Mouse (Mus musculus) frontal cortex, postnatal 25 days (tissue): ENCODE measurements around the gene Ndufs2.
A peak's percentile ranks its signal among the peaks of the same experiment; 100 is the strongest.

Experiments used
- DNase-seq, 2 experiments: peaks; one replicate each; pipeline ENCODE4 v3.0.0; 2022; ENCODE audit warnings: low spot score in 2 of 2

Ndufs2 gene

DNA sequence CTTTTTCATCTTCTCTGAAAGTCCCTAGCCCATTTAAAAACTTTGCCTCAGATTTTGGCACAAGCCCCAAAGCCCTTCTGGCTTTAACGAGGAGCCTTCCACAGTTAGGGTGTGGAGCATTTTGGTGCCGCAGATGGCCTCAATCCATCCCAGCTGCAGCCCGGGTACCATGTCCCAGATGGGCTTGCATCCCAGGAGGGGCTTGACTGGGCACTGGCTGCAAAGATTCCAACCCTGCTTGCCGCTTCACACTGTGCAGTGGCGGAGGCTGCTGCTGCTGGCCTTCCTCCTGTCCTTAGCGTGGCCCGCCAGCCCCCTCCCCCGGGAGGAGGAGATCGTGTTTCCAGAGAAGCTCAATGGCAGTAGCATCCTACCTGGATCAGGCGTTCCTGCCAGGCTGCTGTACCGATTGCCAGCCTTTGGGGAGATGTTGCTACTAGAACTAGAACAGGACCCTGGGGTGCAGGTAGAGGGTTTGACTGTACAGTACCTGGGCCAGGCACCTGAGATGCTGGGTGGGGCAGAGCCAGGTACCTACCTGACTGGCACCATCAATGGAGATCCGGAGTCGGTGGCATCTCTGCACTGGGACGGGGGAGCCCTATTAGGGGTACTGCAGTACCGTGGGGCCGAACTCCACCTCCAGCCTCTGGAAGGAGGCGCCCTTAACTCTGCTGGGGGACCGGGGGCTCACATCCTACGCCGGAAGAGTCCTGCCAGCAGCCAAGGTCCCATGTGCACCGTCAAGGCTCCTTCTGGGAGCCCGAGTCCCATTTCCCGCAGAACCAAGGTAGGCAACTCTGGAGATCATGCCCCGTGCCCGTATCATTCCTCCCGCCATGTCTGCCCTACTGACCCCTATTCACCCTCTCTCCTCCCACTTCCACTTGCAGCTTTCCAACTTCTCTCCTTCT, at the start of gene Ndufs2:
Gene Ndufs2 (minus strand): TSS at position 709 of the 914 bp plus-strand sequence.
- DNase-seq = no peak

GRCm38 (mm10) chr1:171298226-171298625, 47.0 kb upstream of the Ndufs2 start:
- no peak for DNase-seq

DNA sequence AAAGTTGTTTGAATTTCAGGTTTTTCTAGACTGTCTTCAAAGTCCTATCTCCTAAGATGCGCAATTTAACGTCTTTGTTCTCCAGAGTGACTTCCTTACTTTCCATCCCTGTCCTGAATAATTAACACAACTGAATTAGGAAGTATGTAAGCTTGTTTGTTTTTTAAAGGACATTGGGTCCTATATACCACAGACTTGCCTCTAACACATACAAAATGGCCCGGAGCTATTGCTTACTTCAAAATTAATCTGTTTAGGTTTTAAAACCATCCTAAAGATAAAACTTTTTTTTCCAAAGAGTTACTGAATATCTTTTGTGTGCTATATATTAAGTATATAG, 43.8 kb upstream of the Ndufs2 start:
- DNase-seq = no peak

- peak; percentile 80 to 82 for DNase-seq
Measured at GRCm38 (mm10) chr1:171294298-171295062, 43.3 kb upstream of the Ndufs2 start, which contains the start of gene Ufc1. TSS of gene Ufc1 (minus strand) at chr1:171295024.

- DNase-seq = no peak
Measured at GRCm38 (mm10) chr1:171293906-171294297, 42.7 kb upstream of the Ndufs2 start.

- DNase-seq = no peak
Measured at GRCm38 (mm10) chr1:171293351-171293750, 42.2 kb upstream of the Ndufs2 start.

DNA sequence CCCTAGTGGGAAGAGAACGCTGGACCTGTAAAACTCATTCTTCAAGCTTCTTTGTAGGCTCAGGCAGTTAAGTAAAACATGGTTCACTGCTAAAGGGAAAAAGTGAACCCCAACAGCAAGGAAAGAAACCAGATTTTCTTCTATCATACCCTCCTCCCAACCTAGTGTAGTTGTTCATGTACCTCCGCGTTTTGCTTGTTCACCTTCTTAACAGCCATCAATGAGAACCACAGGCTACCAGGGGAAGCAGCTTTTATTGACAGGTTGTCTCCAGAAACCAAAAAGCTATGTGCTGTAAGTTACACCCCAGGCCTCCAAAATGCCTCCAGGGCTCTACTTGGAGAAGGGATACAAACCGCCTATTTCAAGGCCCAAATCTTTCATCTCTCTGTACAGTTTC, 37.1 kb upstream of the Ndufs2 start:
- no peak for DNase-seq

- peak; percentile 89 to 90 for DNase-seq
Measured at GRCm38 (mm10) chr1:171287136-171288081, 36.2 kb upstream of the Ndufs2 start, which contains the start of gene Usp21. TSS of gene Usp21 (minus strand) at chr1:171287991.

DNA sequence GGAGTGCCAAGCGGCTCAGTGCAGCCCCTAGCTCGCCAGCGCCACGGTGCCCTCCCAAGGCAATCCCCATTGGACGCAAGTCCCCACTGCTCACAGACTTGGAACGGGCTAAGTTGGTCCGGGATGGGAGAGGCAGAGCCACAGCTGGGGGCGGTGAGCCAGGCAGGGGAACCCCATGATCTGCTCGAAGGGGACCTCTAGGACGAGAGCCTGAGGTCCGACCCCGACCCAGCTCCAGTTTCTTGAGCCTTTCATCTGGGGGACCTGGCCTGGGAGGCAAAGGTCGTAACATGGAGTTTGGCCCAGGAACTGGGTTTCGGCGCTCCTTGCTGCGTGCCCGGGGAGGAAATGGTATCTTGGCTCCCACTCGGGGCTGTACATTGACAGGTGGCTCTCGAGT, 35.3 kb upstream of the Ndufs2 start:
- DNase-seq = peak in 1 of 2 experiments; percentile 8

GRCm38 (mm10) chr1:171285096-171285892, 34.1 kb upstream of the Ndufs2 start:
- peak in 1 of 2 experiments; percentile 9 for DNase-seq

DNA sequence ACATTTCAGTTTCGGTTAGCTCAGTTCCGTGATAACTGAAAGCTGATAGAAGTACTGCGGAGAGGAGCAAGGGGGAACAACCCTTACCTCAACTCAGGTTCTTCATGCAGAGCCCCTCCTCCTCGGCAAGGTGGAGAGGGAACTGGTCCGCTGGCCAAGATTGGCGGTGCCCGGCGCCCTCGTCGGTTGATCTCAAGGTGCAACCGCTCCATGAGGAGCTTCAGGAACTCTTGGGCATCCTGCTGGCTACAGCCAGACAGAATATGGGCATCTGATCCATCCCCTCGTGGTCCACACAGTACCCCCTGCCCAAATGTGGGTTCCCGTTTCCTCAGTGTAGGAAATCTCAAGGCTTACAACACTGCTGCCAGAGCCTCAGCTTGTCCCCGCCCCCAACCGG, 33.3 kb upstream of the Ndufs2 start:
- DNase-seq = no peak

GRCm38 (mm10) chr1:171283188-171284160, 32.3 kb upstream of the Ndufs2 start:
- DNase-seq = no peak

GRCm38 (mm10) chr1:171282086-171282805, 31.1 kb upstream of the Ndufs2 start:
- DNase-seq = no peak

GRCm38 (mm10) chr1:171281528-171281923, 30.3 kb upstream of the Ndufs2 start:
- DNase-seq = peak; percentile 61 to 70

GRCm38 (mm10) chr1:171280916-171281527, 29.8 kb upstream of the Ndufs2 start, which contains the start of gene Ppox:
TSS of gene Ppox (minus strand) at chr1:171281186.
- peak; percentile 75 to 91 for DNase-seq

DNA sequence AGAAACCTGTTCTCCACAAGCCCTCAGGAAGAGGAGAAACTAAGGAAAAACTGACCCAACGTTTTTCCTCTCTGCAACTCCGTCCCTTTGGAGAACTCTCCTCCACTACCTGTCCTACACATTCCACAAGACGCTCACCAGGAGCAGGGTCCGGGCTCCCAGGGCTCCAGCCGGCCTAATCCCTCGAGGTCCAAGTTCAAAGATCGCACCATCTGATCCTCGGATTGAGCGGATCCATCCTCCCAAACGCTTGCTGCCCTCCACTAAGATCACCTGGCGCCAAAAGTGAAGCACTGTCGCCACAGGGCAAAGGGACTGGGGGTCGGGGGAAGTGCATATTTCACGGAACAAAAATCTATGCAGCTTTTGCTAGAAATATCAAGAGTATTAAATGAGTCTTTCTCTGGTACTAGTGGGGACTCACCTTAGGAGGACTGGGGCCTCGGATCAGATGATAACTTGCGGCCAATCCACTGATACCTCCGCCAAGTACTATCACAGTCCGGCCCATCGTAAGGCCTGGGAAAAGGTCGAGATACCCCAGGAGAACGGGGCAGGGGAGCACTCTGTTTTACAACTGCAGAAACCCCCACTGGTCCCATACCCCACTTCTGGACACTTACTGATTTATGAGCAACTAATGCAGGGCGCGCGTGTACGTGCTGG, 29.2 kb upstream of the Ndufs2 start:
- no peak for DNase-seq

DNA sequence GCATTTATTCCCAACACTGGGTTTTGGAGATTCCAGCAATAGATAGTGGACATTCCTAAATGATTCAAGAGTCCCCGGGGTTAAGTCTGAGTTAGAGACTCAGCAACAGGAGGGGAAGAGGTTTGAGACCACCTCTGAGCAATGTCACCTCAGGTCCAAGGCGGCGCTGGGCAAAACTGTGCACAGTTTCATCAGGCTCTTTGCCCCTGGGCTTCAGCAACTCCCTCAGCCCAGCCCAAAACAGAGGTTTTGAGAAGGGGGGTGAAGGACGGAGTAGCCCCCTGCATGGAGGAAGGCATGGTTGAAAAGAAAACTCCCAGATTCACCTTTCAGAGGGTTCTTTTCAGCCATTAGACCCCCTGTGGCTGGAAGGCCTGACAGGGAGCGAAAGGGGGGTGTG, 28.5 kb upstream of the Ndufs2 start:
- DNase-seq = no peak
